Mouse (Mus musculus) embryo, embryonic 9.5 days (tissue): ENCODE measurements around the gene Gm42791.

Experiments used
- DNase-seq: peaks from one replicate; pipeline ENCODE4 v3.0.0-alpha.2; 2017; ENCODE audit errors: extremely low spot score

Gm42791 gene

GRCm38 (mm10) chr5:148924051-148924450, 70.9 kb downstream of the Gm42791 start:
- no peak for DNase-seq

GRCm38 (mm10) chr5:148923408-148923807, 71.5 kb downstream of the Gm42791 start:
- no peak for DNase-seq

- no peak for DNase-seq
Observed at GRCm38 (mm10) chr5:148922773-148923172, 72.2 kb downstream of the Gm42791 start.

DNA sequence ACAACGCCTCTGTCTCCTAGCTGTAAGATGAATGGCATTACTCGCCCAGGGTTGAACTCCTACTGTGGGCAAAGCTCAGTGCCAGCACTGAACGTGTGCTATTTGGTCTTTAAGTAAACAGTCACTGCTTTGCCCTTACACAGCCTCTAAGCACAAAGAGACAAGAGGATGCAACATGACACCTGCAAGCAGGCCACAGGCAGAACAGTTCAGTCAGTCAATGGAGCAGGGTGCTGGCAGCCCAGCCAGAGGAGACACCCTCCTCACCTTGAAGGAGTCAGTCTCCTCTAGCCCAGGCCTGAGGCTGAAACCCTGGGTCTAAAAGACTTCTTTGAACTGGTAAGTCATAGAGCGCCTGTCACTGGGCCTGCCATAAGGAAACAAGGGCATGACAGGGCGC, 76.9 kb downstream of the Gm42791 start:
- no peak for DNase-seq

GRCm38 (mm10) chr5:148916775-148917174, 78.2 kb downstream of the Gm42791 start:
- DNase-seq: no peak

DNA sequence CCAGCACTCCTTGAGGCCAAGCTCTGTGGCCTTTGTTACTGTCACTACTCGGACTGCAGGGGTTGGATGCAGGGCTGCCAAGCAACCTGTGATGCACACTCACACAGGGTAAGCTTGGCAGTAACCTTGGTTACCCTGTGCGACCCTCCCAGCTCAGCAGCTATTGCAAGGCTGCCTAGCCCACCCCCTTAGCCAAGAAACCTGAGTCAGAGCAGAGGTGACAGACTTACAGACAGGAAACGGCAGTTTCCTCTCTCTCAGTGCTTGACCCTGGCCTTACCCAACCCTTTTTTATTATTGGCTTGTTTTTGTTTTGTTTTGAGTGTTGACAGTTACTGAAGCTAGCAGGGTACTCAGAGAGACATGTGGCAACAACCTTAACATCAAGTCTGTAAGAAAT, 82.7 kb downstream of the Gm42791 start:
- no peak for DNase-seq

DNA sequence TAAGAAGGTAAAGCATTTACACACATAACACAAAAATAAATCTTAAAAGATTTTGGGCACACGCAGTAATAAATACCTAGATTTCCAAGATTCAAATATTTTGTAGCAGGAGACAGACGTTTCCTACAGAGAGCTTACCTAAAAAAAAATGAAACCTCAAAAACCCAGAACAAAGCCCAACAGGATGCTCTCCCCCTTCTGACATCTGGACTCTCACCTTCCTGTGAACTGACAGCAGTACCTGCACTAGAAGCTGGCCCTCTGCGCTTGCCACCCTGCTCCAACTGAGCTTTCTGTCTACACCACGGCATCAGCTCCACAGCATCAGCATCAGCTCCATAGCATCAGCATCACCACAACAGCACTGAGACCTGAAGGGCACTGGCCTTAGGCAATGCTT, 84.9 kb downstream of the Gm42791 start:
- DNase-seq: no peak

DNA sequence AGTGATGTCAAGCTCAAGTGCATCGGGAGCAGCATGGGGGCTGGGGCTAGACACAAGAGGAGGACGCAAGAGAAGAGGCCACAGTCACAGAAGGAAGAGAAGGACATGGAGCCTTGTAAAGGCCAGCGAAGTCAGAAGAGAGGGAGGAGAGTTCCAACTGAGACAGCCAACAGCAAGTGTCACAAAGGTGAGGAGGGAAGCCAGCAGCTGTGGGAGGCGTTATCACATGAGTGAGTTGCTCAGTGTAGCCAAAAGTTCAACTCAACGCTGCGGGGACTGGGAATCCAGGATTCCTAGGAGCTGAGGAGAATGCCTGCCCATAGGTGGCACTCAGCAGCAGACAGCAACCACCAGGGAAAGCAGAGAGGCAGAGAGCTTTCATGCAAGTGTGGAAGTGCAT, 85.5 kb downstream of the Gm42791 start:
- DNase-seq: no peak

GRCm38 (mm10) chr5:148909057-148909395, 85.9 kb downstream of the Gm42791 start:
- DNase-seq: no peak

DNA sequence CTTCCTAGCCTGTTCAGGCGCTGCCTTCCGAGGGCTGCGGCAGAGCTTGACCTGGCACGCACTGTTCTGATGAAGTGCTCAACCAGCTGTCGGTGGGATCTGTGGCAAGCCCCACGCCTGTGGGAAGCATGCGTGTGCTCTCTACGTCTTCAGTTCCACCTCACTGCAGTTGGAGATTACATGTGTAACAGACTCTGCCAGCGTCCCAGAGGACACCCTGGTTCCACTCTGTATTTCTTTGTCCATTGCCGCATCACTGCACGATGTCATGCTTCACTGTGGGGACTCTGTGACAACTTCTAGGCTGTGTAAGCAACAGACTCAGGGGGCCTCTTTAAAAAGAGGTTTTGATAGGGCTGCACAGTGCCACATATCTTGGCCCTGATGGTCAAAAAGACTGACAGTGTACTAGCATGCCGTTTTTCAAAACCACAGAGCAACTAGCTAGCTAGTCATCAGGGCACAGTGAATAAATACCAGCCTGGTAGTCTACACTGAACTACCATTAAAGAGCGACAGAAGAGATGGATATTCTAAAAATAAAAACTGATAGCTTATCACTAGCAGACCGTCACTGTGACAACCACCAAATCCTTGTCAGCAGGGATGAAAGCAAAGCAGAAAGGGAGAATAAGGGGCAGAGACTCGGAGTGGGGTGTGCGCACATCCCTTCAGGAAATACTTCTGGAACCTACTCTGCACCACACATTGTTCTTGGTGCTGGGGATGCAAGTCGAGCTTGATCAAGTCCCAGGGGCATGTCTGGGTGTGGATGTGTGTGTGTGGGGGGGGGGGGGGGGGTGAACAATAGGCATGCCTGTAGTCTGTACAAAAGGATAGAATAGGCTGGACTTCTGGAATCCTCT, 86.5 kb downstream of the Gm42791 start:
- DNase-seq: no peak

DNA sequence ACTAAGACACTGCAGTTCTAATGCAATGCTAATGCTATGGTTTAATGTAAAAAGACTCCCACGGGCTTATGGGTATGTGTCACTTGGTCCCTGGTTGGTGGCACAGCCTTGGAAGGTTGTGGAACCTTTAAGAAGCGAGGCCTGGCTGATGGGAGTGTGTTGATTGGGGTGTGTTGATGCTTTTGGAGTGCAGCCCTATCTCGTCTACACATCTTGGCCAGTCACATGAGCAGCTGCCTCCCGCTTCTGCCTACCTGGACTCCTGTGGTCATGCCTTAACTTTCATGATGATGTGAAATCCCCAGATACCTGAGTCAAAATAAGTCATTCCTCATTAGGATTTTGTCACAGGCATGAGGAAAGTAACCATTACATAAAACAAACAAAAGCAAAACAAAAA, 88.6 kb downstream of the Gm42791 start:
- no peak for DNase-seq

- DNase-seq: no peak
Observed at GRCm38 (mm10) chr5:148904846-148905245, 90.1 kb downstream of the Gm42791 start.

DNA sequence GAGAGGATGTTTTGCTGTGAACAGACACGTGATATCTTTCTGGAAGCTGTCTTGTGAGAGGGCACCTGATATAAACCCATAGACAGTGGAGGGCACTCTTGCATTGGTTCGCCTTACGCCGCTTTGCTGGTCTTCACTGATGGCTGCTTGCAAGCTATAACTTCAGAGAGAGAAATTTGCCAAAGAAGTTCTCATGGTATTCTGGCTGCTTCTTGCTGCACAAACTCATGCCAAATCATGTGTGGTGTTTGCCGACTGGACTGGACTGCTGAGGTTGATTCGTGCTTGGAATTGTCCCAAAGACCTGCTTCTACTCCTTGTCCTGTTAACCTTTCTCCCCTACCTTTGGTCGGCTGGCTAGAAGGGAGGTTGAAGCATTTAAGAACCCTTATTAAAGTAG, 95.6 kb downstream of the Gm42791 start:
- no peak for DNase-seq

DNA sequence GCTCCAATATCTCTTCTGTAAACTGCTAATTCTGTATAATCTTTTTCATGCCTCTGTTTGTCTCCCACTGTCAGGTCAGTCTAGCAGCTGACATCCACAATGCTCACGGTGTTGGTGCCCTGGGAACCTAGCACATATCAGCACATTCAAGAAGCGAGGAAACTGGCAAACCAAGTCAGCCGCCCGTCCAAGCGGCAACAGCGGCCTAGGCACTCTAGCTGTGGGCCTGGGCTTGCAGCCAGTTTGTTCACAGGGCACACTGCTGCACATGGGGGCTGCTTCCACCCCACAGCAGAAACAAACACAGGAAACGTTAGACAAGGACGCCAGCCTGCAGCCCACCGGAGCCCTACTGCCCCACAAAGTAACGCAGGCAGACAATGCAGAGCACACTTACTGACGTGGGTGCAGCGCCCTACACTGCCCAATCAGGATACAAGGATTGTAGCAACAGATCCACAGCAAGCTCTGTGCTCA, 97.0 kb downstream of the Gm42791 start:
- DNase-seq: no peak

DNA sequence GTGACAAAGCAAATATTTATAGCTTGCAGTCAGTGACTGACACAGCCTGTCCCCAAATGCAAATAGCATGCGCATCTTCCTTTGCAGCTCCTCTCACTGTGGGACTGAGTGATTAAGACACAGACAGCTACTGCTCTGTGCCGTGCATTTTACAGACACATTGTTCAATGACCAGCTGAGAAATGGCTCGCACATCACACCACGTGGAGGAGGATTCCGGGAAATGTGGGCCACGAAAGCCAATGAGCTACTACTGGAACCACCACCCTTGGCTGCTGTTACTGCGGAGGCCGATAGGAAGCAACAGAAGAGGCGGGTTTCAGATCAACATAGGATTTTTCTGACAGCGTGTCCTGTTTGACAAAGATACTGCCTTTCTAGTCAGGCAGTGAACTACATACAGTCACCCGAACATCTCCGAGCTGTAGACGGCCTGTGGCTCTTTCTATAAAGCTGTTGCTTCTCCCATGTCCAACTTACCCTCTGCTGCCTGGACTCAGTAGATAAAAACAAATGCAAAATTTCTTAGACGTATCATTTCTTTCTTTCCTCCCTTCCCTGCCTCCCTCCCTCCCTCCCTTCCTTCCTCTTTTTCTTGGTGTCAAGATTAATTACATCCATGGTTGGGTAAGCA, 97.8 kb downstream of the Gm42791 start:
- DNase-seq: no peak

GRCm38 (mm10) chr5:148896515-148896914, 98.4 kb downstream of the Gm42791 start:
- no peak for DNase-seq

GRCm38 (mm10) chr5:148895833-148896232, 99.1 kb downstream of the Gm42791 start:
- no peak for DNase-seq

- DNase-seq: no peak
Observed at GRCm38 (mm10) chr5:148895034-148895433, 99.9 kb downstream of the Gm42791 start.

- no peak for DNase-seq
Observed at GRCm38 (mm10) chr5:148890237-148890636, 104.7 kb downstream of the Gm42791 start.

DNA sequence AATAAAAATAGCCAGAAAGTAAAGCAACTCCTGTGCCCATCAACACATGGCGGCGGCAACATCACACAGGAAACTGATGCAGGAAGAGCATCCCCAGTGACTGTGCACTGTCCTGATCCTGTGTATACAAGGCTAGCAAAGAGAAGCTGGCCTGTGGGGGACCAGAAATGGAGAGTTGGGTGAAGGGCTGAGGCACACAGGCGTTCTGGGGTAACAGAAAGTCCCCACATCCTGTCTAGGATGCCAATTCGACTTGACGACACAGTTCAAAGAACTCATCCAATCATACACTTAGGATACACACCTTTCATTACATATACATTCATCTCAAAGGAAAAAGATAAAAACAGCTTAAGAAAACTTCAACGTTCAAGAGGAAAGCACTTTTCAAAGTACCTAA, 106.9 kb downstream of the Gm42791 start:
- DNase-seq: no peak

DNA sequence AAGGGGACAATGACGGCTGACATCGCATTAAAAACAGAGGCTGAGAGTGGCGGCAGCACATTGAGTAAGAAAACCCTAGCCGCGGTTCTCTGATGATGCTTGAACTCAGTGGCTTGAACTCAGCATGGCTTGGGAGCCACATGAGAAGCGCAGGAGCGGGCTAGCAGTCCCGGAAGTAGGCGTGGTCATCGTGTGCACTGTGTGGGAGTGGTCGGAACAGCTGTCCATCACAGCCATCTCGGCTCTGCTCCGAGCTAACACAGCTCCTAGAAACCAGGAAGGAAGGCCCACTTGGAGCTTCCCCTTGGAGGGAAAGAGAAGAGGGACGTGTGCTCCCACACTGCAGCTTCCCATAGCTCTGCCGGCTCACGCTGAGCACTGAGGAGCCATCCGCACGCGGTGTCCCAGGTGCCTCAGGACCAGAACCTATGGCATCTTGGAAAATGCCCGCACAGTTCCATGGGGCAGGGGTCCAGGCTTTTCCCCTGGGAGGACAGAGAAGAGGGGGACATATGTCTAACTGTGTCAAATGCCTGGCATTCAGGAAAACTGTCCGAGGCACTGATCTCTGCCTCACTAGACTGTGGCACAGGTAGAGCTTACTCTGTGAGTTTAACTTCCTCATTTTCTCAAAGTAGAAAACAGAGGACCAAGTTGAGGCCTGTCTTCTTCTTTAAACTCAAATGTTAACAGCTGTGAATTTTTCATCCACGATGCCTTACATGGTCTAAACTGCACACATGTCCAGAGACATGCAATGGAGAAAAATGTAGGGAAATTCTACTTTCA, 108.9 kb downstream of the Gm42791 start:
- peak; percentile 73 for DNase-seq

DNA sequence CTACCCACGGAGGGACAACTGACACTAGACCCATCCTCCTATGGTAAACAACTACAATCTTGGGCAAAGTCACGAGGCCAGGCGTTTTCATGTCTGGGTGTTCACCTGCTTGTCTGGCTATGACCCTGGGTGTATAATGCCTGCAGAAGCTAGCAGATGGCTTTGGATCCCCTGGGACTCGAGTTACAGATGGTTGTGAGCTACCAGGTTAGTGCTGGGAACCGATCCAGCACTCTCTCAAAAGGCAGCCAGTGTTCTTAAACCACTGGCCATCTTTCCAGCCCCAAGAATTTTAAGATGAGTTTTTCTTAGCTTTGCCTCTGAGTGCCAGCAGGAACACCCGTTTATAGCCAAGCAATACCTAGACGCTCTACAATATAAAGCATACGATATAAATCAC, 111.3 kb downstream of the Gm42791 start:
- DNase-seq: no peak

GRCm38 (mm10) chr5:148879218-148879617, 115.7 kb downstream of the Gm42791 start:
- DNase-seq: no peak
